Mouse (Mus musculus): ENCODE results near the gene C2. TPM values are rescaled to one million over a fixed set of nuclear protein-coding genes. Genes with fewer than 3 reads are reported as not detected.
"Not testable (repeated sequence)": the region's sequence is repeated elsewhere in the genome, so short reads cannot be mapped to it uniquely, and the experiment has no call there.

C2 gene
- polyA plus RNA-seq, 3 experiments from 2014 or later: 1.4 TPM; not detected in 2

- ATAC-seq: no peak
These were observed 12.9 kb upstream of the C2 start for GRCm38 (mm10) chr17:34910982-34911381.

GRCm38 (mm10) chr17:34902895-34903294, 4.8 kb upstream of the C2 start:
- no peak for ATAC-seq

- ATAC-seq: not testable (repeated sequence)
These were observed 3.9 kb upstream of the C2 start for GRCm38 (mm10) chr17:34901948-34902347.

- not testable (repeated sequence) for ATAC-seq
These were observed 2.8 kb upstream of the C2 start for GRCm38 (mm10) chr17:34900826-34901225.

- peak; percentile 35 for ATAC-seq
These were observed 1.8 kb upstream of the C2 start for GRCm38 (mm10) chr17:34899890-34900243.

- ATAC-seq: no peak
These were observed 1.2 kb upstream of the C2 start for GRCm38 (mm10) chr17:34899053-34899889.

- ATAC-seq: no peak
These were observed 614 bp upstream of the C2 start for GRCm38 (mm10) chr17:34898706-34899052.

GRCm38 (mm10) chr17:34897373-34898159, 499 bp downstream of the C2 start:
- ATAC-seq: no peak

- ATAC-seq: peak; percentile 24
These were observed 1.7 kb downstream of the C2 start for GRCm38 (mm10) chr17:34896366-34896765.

GRCm38 (mm10) chr17:34895724-34896123, 2.3 kb downstream of the C2 start:
- ATAC-seq: no peak

- ATAC-seq: no peak
These were observed 3.1 kb downstream of the C2 start for GRCm38 (mm10) chr17:34894801-34895530.

- ATAC-seq: peak; percentile 46
These were observed 3.9 kb downstream of the C2 start for GRCm38 (mm10) chr17:34894074-34894597.

- no peak for ATAC-seq
These were observed 4.8 kb downstream of the C2 start for GRCm38 (mm10) chr17:34893072-34893824.

GRCm38 (mm10) chr17:34891377-34891776, 6.7 kb downstream of the C2 start:
- ATAC-seq: no peak

GRCm38 (mm10) chr17:34890074-34890743, 7.9 kb downstream of the C2 start:
- ATAC-seq: no peak

- ATAC-seq: no peak
These were observed 10.1 kb downstream of the C2 start for GRCm38 (mm10) chr17:34887942-34888341.

GRCm38 (mm10) chr17:34885615-34886014, 12.4 kb downstream of the C2 start:
- no peak for ATAC-seq

- no peak for ATAC-seq
These were observed 13.4 kb downstream of the C2 start for GRCm38 (mm10) chr17:34884704-34885103.

GRCm38 (mm10) chr17:34883332-34883731, 14.7 kb downstream of the C2 start:
- ATAC-seq: no peak

GRCm38 (mm10) chr17:34881683-34882310, 16.3 kb downstream of the C2 start, which contains the start of gene Gm20547:
TSS of gene Gm20547 (minus strand) at chr17:34882042.
- no peak for ATAC-seq

GRCm38 (mm10) chr17:34881166-34881565, 16.9 kb downstream of the C2 start:
- no peak for ATAC-seq

Data from inflammation-experienced regulatory T-cells, adult 6 months (primary cell).